Mouse (Mus musculus) kidney, postnatal 0 days (tissue): ENCODE measurements around the gene Lax1. TPM values are rescaled to one million over a fixed set of nuclear protein-coding genes. Genes with fewer than 3 reads are reported as not detected.

Experiments used
- ATAC-seq: fragments of 200-750 bp; cut with Nextera tagmentation; replicated peaks from 2 replicates; pipeline ENCODE4 v1.8.0; 2017; ENCODE audit warnings: low read depth, moderate number of reproducible peaks, moderate TSS enrichment, moderate library complexity; ENCODE audit not compliant: low FRiP score
- DNase-seq: peaks from one replicate; pipeline ENCODE4 v3.0.0-alpha.2; 2016; ENCODE audit warnings: low spot score
- H3K27ac ChIP-seq: fragments of 300-500 bp; sonication (generic); 2 replicates; pipeline ENCODE4 v1.5.1; 2014; ENCODE audit warnings: mild to moderate bottlenecking
- H3K27me3 ChIP-seq: fragments of 300-500 bp; sonication (generic); 2 replicates; pipeline ENCODE4 v1.6.1; 2014; ENCODE audit warnings: low read length, mixed read lengths; ENCODE audit not compliant: insufficient read depth
- H3K36me3 ChIP-seq: fragments of 300-500 bp; sonication (generic); 2 replicates; pipeline ENCODE4 v1.6.1; 2014; ENCODE audit warnings: low read length, mixed read lengths; ENCODE audit not compliant: insufficient read depth
- H3K4me1 ChIP-seq: fragments of 300-500 bp; sonication (generic); replicated peaks from 2 replicates; pipeline ENCODE4 v1.6.1; 2014; ENCODE audit warnings: antibody characterized with exemption, low read length, mixed read lengths; ENCODE audit not compliant: insufficient read depth
- H3K4me2 ChIP-seq: fragments of 300-500 bp; sonication (generic); 2 replicates; pipeline ENCODE4 v1.6.1; 2014; ENCODE audit warnings: mild to moderate bottlenecking, low read length, moderate library complexity, mixed read lengths
- H3K4me3 ChIP-seq: fragments of 300-500 bp; sonication (generic); replicated peaks from 2 replicates; pipeline ENCODE4 v1.5.1; 2014; ENCODE audit warnings: low read depth, low read length
- H3K9ac ChIP-seq: fragments of 300-500 bp; sonication (generic); 2 replicates; pipeline ENCODE4 v1.6.1; 2014; ENCODE audit warnings: low read depth, low read length
- H3K9me3 ChIP-seq: fragments of 300-500 bp; sonication (generic); replicated peaks from 2 replicates; pipeline ENCODE4 v1.6.1; 2016; ENCODE audit warnings: low read length, inconsistent platforms, mixed read lengths
- CTCF ChIP-seq: IDR thresholded peaks from 2 replicates; pipeline ENCODE4 v1.5.1; 2016; ENCODE audit warnings: antibody characterized with exemption, low read depth, mild to moderate bottlenecking, moderate library complexity
- WGBS: fragments of 180-500 bp; shearing (Covaris S2); extraction: QIAGEN DNeasy Blood & Tissue Kit; methylation state at CpG from one replicate; pipeline ENCODE4 v1.1.7; 2014; 5-methylcytosine and 5-hydroxymethylcytosine counted together
- polyA plus RNA-seq: library from polyadenylated mRNA; unstranded; fragments of >200 nt; fragmentation: Nextera tagmentation; extraction: Ambion mirVana; gene quantifications from 2 replicates; pipeline ENCODE4 v1.2.1, GENCODE M21; 2015

Lax1 gene
- polyA plus RNA-seq, 1 experiment from 2014 or later: 0.58 TPM

- no peak for TF ChIP-seq CTCF
Measured at GRCm38 (mm10) chr1:133718786-133719185, 28.9 kb upstream of the Lax1 start.

GRCm38 (mm10) chr1:133718296-133718695 lies 28.4 kb upstream of the Lax1 start:
- ATAC-seq: no peak
- H3K27me3 ChIP-seq: no peaks in the 10 kb centered on the region
- DNase-seq: no peak
- 89% methylated on average over 3 of the region's 3 CpGs for WGBS
- no peaks in the 10 kb centered on the region for H3K4me1 ChIP-seq
- H3K36me3 ChIP-seq: no peaks in the 10 kb centered on the region
- H3K4me3 ChIP-seq: no peak overlapping the region
- TF ChIP-seq CTCF: no peak
- no peak overlapping the region for H3K27ac ChIP-seq
- no peak overlapping the region for H3K9ac ChIP-seq
- H3K9me3 ChIP-seq: no peaks in the 10 kb centered on the region
- no peak overlapping the region for H3K4me2 ChIP-seq

More at GRCm38 (mm10) chr1:133718786-133719185, 28.9 kb upstream of the Lax1 start:
- no peak overlapping the region for H3K4me2 ChIP-seq
- no peaks in the 10 kb centered on the region for H3K9me3 ChIP-seq
- WGBS: 93% methylated on average over 8 of the region's 8 CpGs
- no peaks in the 10 kb centered on the region for H3K4me1 ChIP-seq
- H3K27ac ChIP-seq: no peak overlapping the region
- no peak overlapping the region for H3K4me3 ChIP-seq
- no peak for DNase-seq
- H3K27me3 ChIP-seq: no peaks in the 10 kb centered on the region
- ATAC-seq: no peak
- no peaks in the 10 kb centered on the region for H3K36me3 ChIP-seq
- H3K9ac ChIP-seq: no peak overlapping the region

GRCm38 (mm10) chr1:133716464-133716863 lies 26.6 kb upstream of the Lax1 start:
- Histone ChIP-seq H3K9ac (no peak overlapping the region), H3K36me3 (no peaks in the 10 kb centered on the region), H3K9me3 (no peaks in the 10 kb centered on the region), H3K27me3 (no peaks in the 10 kb centered on the region), H3K4me2 (no peak overlapping the region), H3K4me1 (peaks cover 9% of the 10 kb centered on the region; the same call in 1 of the 2 replicates), H3K4me3 (no peak overlapping the region), H3K27ac (no peak overlapping the region)
- peak; percentile 67 for DNase-seq
- 26% methylated on average over 7 of the region's 7 CpGs for WGBS
- no peak for ATAC-seq
- peak; percentile 80 for TF ChIP-seq CTCF

- H3K9ac ChIP-seq: no peak overlapping the region
- no peaks in the 10 kb centered on the region for H3K9me3 ChIP-seq
- H3K4me2 ChIP-seq: no peak overlapping the region
- no peak for TF ChIP-seq CTCF
- H3K4me1 ChIP-seq: peaks cover 9% of the 10 kb centered on the region; the same call in 1 of the 2 replicates
- DNase-seq (no peak), ATAC-seq (no peak)
- H3K27me3 ChIP-seq: no peaks in the 10 kb centered on the region
- no peak overlapping the region for H3K27ac ChIP-seq
- H3K36me3 ChIP-seq: no peaks in the 10 kb centered on the region
- H3K4me3 ChIP-seq: no peak overlapping the region
- WGBS: 42% methylated on average over 1 of the region's 1 CpGs
Measured at GRCm38 (mm10) chr1:133715191-133715590, 25.3 kb upstream of the Lax1 start.

- DNase-seq (no peak), ATAC-seq (no peak)
- no peak overlapping the region for H3K9ac ChIP-seq
- H3K36me3 ChIP-seq: no peaks in the 10 kb centered on the region
- peaks cover 9% of the 10 kb centered on the region; the same call in 1 of the 2 replicates for H3K4me1 ChIP-seq
- no peak overlapping the region for H3K4me2 ChIP-seq
- WGBS: 54% methylated on average over 2 of the region's 2 CpGs
- H3K9me3 ChIP-seq: no peaks in the 10 kb centered on the region
- no peak overlapping the region for H3K4me3 ChIP-seq
- no peaks in the 10 kb centered on the region for H3K27me3 ChIP-seq
- TF ChIP-seq CTCF: no peak
- H3K27ac ChIP-seq: 0 out of 2 replicates have a peak overlapping the region, but pooled peaks have one; percentile 25
Measured at GRCm38 (mm10) chr1:133713009-133713370, 23.1 kb upstream of the Lax1 start.

- no peak overlapping the region for H3K4me2 ChIP-seq
- H3K9ac ChIP-seq: no peak overlapping the region
- no peaks in the 10 kb centered on the region for H3K36me3 ChIP-seq
- H3K9me3 ChIP-seq: no peaks in the 10 kb centered on the region
- peak overlapping the region; percentile 25 for H3K27ac ChIP-seq
- peaks cover 9% of the 10 kb centered on the region; the same call in 1 of the 2 replicates for H3K4me1 ChIP-seq
- TF ChIP-seq CTCF: peak; percentile 45; the same call in 1 of the 2 replicates
- H3K27me3 ChIP-seq: no peaks in the 10 kb centered on the region
- H3K4me3 ChIP-seq: no peak overlapping the region
- DNase-seq (peak; percentile 64), ATAC-seq (no peak)
- WGBS: 60% methylated on average over 12 of the region's 12 CpGs
Measured at GRCm38 (mm10) chr1:133712288-133713008, 22.5 kb upstream of the Lax1 start.

GRCm38 (mm10) chr1:133711376-133711775 lies 21.5 kb upstream of the Lax1 start:
- 55% methylated on average over 6 of the region's 6 CpGs for WGBS
- no peaks in the 10 kb centered on the region for H3K9me3 ChIP-seq
- H3K27ac ChIP-seq: no peak overlapping the region
- H3K4me1 ChIP-seq: peaks cover 9% of the 10 kb centered on the region; the same call in 1 of the 2 replicates
- TF ChIP-seq CTCF: no peak
- H3K36me3 ChIP-seq: no peaks in the 10 kb centered on the region
- no peak overlapping the region for H3K9ac ChIP-seq
- H3K4me3 ChIP-seq: no peak overlapping the region
- ATAC-seq: no peak
- no peak for DNase-seq
- no peaks in the 10 kb centered on the region for H3K27me3 ChIP-seq
- H3K4me2 ChIP-seq: no peak overlapping the region
